Mouse (Mus musculus) liver, embryonic 12.5 days (tissue): ENCODE data around the gene Zfp672. TPM values are rescaled to one million over a fixed set of nuclear protein-coding genes. Genes with fewer than 3 reads are reported as not detected.
A peak's percentile ranks its signal among the peaks of the same experiment; 100 is the strongest.
"Not testable (repeated sequence)": the region's sequence is repeated elsewhere in the genome, so short reads cannot be mapped to it uniquely, and the experiment has no call there.

ENCODE experiments used
- ATAC-seq: fragments of 200-750 bp; cut with Nextera tagmentation; 2 replicates; pipeline ENCODE4 v1.8.0; 2017; ENCODE audit warnings: moderate number of reproducible peaks, mild to moderate bottlenecking, moderate library complexity
- H3K27ac ChIP-seq: fragments of 300-500 bp; sonication (generic); 2 replicates; pipeline ENCODE4 v1.5.1; 2016; ENCODE audit warnings: mild to moderate bottlenecking
- H3K27me3 ChIP-seq: fragments of 300-500 bp; sonication (generic); replicated peaks from 2 replicates; pipeline ENCODE4 v1.6.1; 2016; ENCODE audit warnings: mild to moderate bottlenecking, moderate library complexity
- H3K36me3 ChIP-seq: fragments of 300-500 bp; sonication (generic); 2 replicates; pipeline ENCODE4 v1.6.1; 2016; ENCODE audit warnings: mild to moderate bottlenecking, moderate library complexity
- H3K4me1 ChIP-seq: fragments of 300-500 bp; sonication (generic); 2 replicates; pipeline ENCODE4 v1.6.1; 2016
- H3K4me2 ChIP-seq: fragments of 300-500 bp; sonication (generic); 2 replicates; pipeline ENCODE4 v1.6.1; 2016; ENCODE audit warnings: mild to moderate bottlenecking, moderate library complexity
- H3K4me3 ChIP-seq: fragments of 300-500 bp; sonication (generic); 2 replicates; pipeline ENCODE4 v1.5.1; 2016; ENCODE audit warnings: mild to moderate bottlenecking, moderate library complexity
- H3K9ac ChIP-seq: fragments of 300-500 bp; sonication (generic); 2 replicates; pipeline ENCODE4 v1.6.1; 2016; ENCODE audit warnings: mild to moderate bottlenecking, moderate library complexity
- H3K9me3 ChIP-seq: fragments of 300-500 bp; sonication (generic); replicated peaks from 2 replicates; pipeline ENCODE4 v1.6.1; 2016; ENCODE audit warnings: mild to moderate bottlenecking, moderate library complexity
- WGBS: fragments of 180-500 bp; shearing (Covaris S2); methylation state at CpG from one replicate; pipeline ENCODE4 v1.1.7; 2016; ENCODE audit not compliant: insufficient replicate concordance; 5-methylcytosine and 5-hydroxymethylcytosine counted together
- polyA plus RNA-seq: library from polyadenylated mRNA; unstranded; fragments of >200 nt; fragmentation: Nextera tagmentation; extraction: Ambion mirVana; gene quantifications from 2 replicates; pipeline ENCODE4 v1.2.1, GENCODE M21; 2016

Zfp672 gene
- polyA plus RNA-seq, 1 experiment from 2014 or later, result 50.4 TPM

DNA sequence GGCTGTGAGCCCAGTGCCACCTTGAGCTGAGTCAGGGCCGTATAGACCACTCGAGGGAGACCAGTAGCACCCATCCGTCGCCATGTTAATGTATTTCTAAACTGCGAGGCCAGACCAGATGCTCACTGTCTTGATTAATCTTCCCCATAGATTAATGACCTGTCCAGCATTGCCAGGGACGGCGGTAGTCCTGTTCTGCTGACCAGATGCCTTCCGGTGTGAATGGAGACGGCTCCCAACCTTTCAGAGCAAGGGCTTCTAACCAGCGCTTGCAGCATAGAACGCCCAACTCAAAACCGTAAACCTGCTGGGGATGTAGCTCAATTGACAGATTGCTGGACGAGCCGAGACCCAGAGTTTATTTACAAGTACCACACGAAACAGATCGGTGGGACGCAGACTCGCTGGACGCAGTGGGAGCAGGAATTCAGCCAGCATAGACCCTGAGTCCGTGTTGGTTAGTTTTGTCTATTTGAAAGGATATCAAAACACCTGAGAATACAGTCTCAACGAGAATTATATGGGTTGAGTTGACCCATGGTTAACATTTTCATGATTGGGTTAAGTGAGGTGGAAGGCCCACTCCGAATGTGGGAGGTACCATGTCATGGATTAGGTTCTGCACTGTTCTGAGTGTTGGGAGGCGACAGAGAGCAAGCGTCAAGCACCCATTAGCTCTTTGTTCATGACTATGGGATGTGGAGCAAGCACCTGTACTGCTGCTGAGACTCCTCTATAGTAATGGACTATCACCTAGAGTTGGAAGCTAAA lies 6.4 kb downstream of the Zfp672 start:
- peak overlapping the region; percentile 95 for H3K9ac ChIP-seq
- peak; percentile 0; the same call in 1 of the 2 replicates for ATAC-seq
- 12% methylated on average over 24 of the region's 24 CpGs for WGBS
- H3K4me3 ChIP-seq, result peak overlapping the region; percentile 85
- no peaks in the 10 kb centered on the region for H3K9me3 ChIP-seq
- H3K27me3 ChIP-seq, result no peaks in the 10 kb centered on the region
- peak overlapping the region; percentile 100 for H3K27ac ChIP-seq
- peak overlapping the region; percentile 96 for H3K4me2 ChIP-seq
- H3K36me3 ChIP-seq, result peaks cover 53% of the 10 kb centered on the region
- H3K4me1 ChIP-seq, result peaks cover 59% of the 10 kb centered on the region

DNA sequence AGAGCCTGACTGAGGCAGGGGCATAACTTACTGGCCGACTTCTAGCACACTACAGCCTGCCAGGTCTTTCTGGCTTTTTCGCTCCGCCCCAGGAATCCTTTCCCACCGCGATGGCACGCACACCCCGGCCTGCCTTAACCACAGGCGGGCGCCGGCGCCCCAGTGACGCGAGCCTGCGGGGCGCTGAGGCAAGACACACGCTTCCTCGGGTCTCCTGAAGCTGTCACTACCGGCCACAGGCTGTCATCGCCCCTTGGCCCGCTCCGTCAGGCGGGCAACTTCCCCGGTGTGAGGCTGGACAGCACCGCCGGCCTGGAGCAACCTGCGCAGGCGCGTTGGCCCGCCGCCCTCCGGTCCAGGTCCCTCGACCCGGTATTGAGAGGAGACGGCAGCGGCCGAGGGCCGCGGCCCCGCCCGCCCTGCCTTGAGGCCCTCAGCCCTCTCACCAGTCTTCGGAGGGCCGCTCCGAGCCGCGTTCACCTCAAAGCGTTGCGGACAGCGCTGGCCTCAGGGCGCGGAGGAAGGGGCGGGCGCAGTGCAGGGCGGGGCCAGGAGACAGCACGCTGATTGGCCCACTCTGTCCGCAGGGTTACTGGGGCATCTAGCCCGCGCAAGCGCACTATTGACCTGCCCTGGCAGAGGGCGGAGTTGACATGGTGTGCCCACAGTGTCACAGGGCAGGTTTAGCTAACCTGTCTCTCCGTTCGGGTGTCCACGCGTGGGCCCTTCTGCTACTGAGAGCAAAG lies 7.1 kb downstream of the Zfp672 start:
- peaks cover 54% of the 10 kb centered on the region for H3K36me3 ChIP-seq
- WGBS, result under 1% methylated on average over 63 of the region's 63 CpGs
- H3K27ac ChIP-seq, result peak overlapping the region; percentile 100
- H3K9me3 ChIP-seq, result no peaks in the 10 kb centered on the region
- H3K4me3 ChIP-seq, result peak overlapping the region; percentile 85
- H3K4me2 ChIP-seq, result peak overlapping the region; percentile 96
- H3K4me1 ChIP-seq, result peaks cover 51% of the 10 kb centered on the region
- peak overlapping the region; percentile 95 for H3K9ac ChIP-seq
- no peaks in the 10 kb centered on the region for H3K27me3 ChIP-seq
- ATAC-seq, result peak; percentile 99

DNA sequence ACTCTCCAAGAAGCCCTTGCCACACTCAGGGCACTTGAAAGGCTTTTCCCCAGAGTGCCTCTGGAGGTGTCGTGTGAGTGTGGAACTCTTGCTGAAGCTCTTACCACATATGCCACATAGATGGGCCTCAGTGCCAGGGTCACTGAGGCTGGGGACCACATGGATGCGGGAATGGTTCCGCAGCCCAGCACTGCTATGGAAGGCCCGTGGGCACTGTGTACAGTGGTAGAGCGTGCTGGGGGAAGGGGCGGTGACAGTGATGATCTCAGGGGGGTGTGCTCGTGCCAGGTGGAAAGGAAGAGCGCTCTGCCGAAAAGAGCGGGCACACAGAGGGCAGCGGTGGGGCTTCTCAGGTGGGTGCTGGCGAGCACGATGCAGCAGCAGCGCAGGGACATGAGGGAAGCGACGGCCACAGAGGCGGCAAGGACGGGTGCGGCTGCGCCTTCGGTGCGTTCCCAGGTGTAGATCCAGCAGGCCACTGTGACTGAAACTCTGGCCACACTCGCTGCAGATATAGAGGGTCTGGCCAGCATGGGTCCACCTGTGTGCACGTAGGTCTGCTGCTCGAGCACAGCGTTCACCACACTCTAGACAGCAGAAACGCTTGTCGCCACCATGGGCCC lies 13.3 kb downstream of the Zfp672 start:
- Histone ChIP-seq H3K36me3 (peaks cover 96% of the 10 kb centered on the region), H3K9me3 (no peaks in the 10 kb centered on the region), H3K4me1 (peaks cover 11% of the 10 kb centered on the region), H3K9ac (no peak overlapping the region), H3K4me2 (no peak overlapping the region), H3K27ac (no peak overlapping the region), H3K4me3 (no peak overlapping the region), H3K27me3 (no peaks in the 10 kb centered on the region)
- WGBS, result 87% methylated on average over 28 of the region's 28 CpGs
- peak; percentile 36; the same call in 1 of the 2 replicates for ATAC-seq

DNA sequence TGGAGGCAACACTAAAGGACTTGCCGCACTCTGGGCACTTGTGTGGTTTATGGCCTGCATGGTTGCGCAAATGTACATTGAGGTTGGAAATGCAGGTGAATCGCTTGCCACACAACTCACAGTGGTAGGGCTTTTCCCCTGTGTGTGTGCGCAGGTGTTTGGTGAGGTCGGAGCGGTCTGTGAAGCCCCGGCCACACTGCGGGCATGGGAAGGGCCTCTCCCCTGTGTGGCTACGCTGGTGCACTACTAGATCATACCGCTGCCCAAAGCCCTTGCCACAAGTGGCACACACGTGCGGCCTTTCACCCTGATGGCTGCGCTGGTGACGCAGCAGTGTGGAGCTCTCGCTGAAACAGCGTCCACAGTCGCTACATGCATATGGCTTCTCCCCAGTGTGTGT lies 13.8 kb downstream of the Zfp672 start:
- Histone ChIP-seq H3K4me2 (no peak overlapping the region), H3K9ac (no peak overlapping the region), H3K4me1 (peaks cover 6% of the 10 kb centered on the region), H3K27me3 (no peaks in the 10 kb centered on the region), H3K9me3 (no peaks in the 10 kb centered on the region), H3K27ac (no peak overlapping the region), H3K4me3 (no peak overlapping the region), H3K36me3 (peaks cover 97% of the 10 kb centered on the region)
- WGBS, result 84% methylated on average over 17 of the region's 17 CpGs
- ATAC-seq, result peak; percentile 38; the same call in 1 of the 2 replicates

DNA sequence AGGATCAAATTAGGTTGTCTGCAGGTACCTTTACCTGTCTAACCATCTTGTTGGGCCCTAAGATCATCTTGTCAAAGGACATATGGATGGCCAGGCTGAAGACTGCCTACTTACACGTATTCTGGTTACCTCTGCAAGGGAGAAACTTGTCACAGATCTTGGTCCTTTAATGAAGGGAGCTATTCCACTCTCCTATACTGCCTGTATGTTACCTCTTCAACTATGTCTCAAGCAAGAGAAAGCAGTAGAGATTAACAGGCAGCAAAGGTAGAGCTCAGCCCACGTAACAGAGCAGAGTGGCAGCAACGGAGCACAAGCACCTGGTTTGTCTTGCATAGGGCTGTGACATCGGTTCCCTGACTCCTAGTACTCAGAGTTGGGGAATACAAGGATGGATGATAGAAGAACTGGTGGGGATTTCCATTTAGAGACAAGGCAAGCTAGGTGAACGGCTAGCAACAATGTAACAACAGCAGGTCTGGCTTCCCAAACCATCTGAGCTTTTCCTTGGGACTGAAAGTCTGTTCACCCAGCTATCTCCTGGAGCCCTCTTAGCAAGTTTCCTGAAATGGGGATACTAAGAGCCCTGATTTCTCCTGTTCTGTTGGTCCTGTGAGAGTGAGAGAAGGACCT lies 14.5 kb downstream of the Zfp672 start:
- no peaks in the 10 kb centered on the region for H3K4me1 ChIP-seq
- 91% methylated on average over 5 of the region's 5 CpGs for WGBS
- no peak for ATAC-seq
- H3K4me2 ChIP-seq, result no peak overlapping the region
- H3K9me3 ChIP-seq, result no peaks in the 10 kb centered on the region
- H3K27ac ChIP-seq, result no peak overlapping the region
- H3K36me3 ChIP-seq, result peaks cover 97% of the 10 kb centered on the region
- no peak overlapping the region for H3K4me3 ChIP-seq
- no peak overlapping the region for H3K9ac ChIP-seq
- no peaks in the 10 kb centered on the region for H3K27me3 ChIP-seq

DNA sequence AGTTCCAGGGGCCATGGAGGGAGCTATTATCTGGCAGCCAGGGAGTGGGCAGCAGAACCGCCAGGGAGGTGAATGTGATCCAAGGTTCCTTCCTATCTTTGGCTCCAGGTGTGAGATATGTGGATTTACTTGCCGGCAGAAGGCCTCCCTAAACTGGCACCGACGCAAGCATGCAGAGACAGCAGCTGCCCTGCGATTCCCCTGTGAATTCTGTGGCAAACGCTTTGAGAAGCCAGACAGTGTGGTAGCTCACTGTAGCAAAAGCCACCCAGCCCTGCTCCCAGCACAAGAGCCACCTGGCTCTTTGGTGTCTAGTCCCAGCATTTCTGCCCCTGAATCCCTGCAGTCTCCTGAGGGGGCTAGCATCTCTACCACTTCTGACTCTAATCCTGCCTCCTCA lies 16.1 kb downstream of the Zfp672 start:
- no peak overlapping the region for H3K27ac ChIP-seq
- H3K9me3 ChIP-seq, result no peaks in the 10 kb centered on the region
- H3K4me3 ChIP-seq, result no peak overlapping the region
- no peak overlapping the region for H3K4me2 ChIP-seq
- ATAC-seq, result no peak
- 77% methylated on average over 6 of the region's 6 CpGs for WGBS
- H3K36me3 ChIP-seq, result peaks cover 96% of the 10 kb centered on the region
- H3K9ac ChIP-seq, result no peak overlapping the region
- H3K4me1 ChIP-seq, result no peaks in the 10 kb centered on the region
- no peaks in the 10 kb centered on the region for H3K27me3 ChIP-seq

DNA sequence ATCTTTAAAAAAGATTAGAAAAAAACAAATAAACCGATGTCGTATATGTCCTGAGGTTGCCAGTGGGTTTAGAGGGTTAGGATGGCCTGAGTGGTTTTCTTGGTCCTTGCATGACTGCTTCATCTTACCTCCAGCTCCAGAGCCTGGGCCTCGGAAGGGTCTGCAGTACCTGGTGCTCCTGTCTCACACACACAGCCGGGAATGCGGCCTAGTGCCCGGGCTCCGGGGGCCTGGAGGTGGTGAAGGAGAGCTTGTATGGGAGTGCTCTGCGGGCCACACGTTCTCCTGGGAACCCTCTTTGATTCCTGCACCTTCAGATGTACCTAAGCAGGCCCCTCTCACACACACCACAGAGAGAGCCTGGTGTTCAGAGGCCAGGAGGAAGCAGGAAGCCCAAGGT lies 21.5 kb downstream of the Zfp672 start:
- no peak for ATAC-seq
- WGBS, result 90% methylated on average over 9 of the region's 9 CpGs
- peaks cover 46% of the 10 kb centered on the region for H3K36me3 ChIP-seq
- H3K4me3 ChIP-seq, result no peak overlapping the region
- H3K27ac ChIP-seq, result no peak overlapping the region
- H3K4me1 ChIP-seq, result peaks cover 29% of the 10 kb centered on the region
- no peak overlapping the region for H3K4me2 ChIP-seq
- H3K9ac ChIP-seq, result no peak overlapping the region
- no peaks in the 10 kb centered on the region for H3K9me3 ChIP-seq
- no peaks in the 10 kb centered on the region for H3K27me3 ChIP-seq

DNA sequence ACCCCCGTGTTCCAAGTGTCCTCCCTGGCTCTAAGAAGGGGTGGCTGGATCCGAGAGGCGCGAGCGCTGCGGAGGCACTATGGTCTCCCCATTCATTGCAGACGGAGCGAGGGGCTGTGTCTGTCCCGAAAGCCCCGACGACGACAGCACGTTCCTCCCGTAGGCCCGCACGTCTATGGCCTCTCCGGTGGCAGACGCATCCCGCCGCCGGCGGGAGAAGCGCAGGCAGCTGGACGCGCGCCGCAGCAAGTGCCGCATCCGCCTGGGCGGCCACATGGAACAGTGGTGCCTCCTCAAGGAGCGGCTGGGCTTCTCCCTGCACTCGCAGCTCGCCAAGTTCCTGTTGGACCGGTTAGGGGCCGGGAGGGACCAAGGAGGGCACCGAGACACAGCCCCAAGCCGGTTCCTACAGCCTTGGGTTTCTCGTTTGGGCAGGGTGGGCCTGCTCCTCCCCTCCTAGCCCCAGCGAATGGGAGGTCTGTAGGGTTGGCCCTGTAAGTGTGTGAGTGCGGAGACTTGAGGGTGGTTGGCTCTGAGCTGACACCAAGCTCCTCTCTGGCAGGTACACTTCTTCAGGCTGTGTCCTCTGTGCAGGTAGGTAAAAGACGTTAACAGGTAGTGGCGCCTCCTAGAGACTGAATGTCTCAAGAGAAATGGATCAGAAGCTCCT lies 22.6 kb downstream of the Zfp672 start:
- peak; percentile 80 for ATAC-seq
- WGBS, result 1% methylated on average over 42 of the region's 42 CpGs

DNA sequence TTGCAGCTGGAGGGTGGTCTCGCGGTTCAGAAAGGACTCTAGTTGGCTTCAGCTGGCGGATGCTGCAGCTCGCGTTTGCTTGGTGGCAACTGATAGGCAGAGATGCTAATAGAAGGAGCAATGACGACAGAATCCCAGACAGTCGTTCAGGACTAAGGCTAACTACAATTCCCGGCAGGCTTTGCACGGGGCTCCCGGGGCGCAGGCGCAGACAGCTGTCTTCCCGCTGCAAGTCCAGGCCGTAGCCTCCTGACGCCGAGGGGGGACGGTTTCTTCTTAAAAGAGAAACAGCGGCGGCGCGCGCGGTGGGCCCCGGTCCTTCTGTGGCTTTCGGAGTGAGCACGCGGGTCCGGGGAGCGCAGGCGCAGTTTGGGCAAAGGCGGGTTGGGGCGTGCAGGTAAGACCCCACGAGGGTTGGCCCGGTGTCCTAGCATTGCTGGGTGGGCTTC lies 23.3 kb downstream of the Zfp672 start, which contains the start of gene Zfp692:
Zfp692 (plus strand) TSS at position 210 of the 449 bp plus-strand sequence.
- Histone ChIP-seq H3K9ac (peak within 1 kb of the TSS; percentile 90), H3K27me3 (no peaks in the 10 kb centered on the region), H3K27ac (peak within 1 kb of the TSS; percentile 86), H3K4me3 (peak within 1 kb of the TSS; percentile 74), H3K36me3 (peaks cover 30% of the 10 kb centered on the region), H3K4me2 (peak within 1 kb of the TSS; percentile 98), H3K4me1 (peaks cover 32% of the 10 kb centered on the region), H3K9me3 (no peaks in the 10 kb centered on the region)
- peak; percentile 61 for ATAC-seq
- 4% methylated on average over 34 of the region's 34 CpGs for WGBS

More for the DNA sequence above, 22.6 kb downstream of the Zfp672 start:
- H3K4me2 ChIP-seq, result peak overlapping the region; percentile 98
- H3K27me3 ChIP-seq, result no peaks in the 10 kb centered on the region
- H3K9ac ChIP-seq, result peak overlapping the region; percentile 90
- H3K4me1 ChIP-seq, result peaks cover 32% of the 10 kb centered on the region
- H3K4me3 ChIP-seq, result peak overlapping the region; percentile 74
- H3K9me3 ChIP-seq, result no peaks in the 10 kb centered on the region
- peak overlapping the region; percentile 86 for H3K27ac ChIP-seq
- peaks cover 35% of the 10 kb centered on the region for H3K36me3 ChIP-seq

DNA sequence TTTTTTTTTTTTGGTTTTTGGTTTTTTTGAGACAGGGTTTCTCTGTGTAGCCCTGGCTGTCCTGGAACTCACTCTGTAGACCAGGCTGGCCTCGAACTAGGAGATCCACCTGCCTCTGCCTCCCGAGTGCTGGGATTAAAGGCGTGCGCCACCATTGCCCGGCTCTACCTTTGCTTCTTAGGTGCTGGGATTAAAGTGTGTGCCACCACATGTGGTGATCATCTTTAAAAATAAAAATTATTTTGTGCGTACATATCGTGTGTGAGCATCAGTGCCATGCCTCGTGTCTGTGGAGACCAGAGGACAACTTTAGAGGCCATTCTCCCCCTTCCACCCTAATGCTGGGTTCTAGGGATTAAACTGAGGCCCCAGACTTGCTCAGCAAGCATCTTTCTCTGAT lies 24.8 kb downstream of the Zfp672 start:
- H3K4me3 ChIP-seq, H3K4me2 ChIP-seq, H3K9me3 ChIP-seq, ATAC-seq, H3K27me3 ChIP-seq, H3K27ac ChIP-seq, H3K9ac ChIP-seq: not testable (repeated sequence)
- WGBS, result 83% methylated on average over 8 of the region's 8 CpGs
- Histone ChIP-seq H3K36me3 (peaks cover 16% of the 10 kb centered on the region), H3K4me1 (peaks cover 43% of the 10 kb centered on the region)

DNA sequence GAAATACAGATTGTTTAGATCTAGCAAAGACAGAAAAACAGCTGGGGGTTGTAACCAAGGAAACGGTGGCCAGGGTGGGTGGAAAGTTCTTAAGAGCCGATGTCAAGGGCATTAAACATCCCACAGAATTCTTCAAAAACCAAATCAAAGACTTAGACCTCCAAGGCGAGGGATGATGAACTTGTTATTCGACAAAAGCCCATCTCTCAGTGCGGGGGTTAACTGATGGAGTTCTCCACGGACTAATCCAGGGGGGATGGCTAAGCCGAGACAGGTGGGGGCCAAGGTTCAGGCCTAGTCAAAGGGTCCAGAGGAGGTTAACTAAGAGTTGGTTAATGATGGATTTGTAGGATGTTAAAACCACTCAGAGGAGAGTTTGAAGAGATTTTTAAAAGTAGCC lies 26.5 kb downstream of the Zfp672 start:
- peaks cover 44% of the 10 kb centered on the region for H3K4me1 ChIP-seq
- no peak for ATAC-seq
- no peaks in the 10 kb centered on the region for H3K27me3 ChIP-seq
- 52% methylated on average over 7 of the region's 7 CpGs for WGBS
- H3K9ac ChIP-seq, result no peak overlapping the region
- peak overlapping the region; percentile 49; the same call in 1 of the 2 replicates for H3K27ac ChIP-seq
- peak overlapping the region; percentile 78 for H3K4me2 ChIP-seq
- no peaks in the 10 kb centered on the region for H3K9me3 ChIP-seq
- 0 out of 2 replicates have a peak, but pooled peaks cover under 1% of the 10 kb centered on the region for H3K36me3 ChIP-seq
- peak overlapping the region; percentile 72 for H3K4me3 ChIP-seq
